Mouse (Mus musculus): ENCODE data around the gene Eps8l1. TPM values are rescaled to one million over a fixed set of nuclear protein-coding genes. Genes with fewer than 3 reads are reported as not detected.

The Eps8l1 gene
- total and polyA plus RNA-seq, 3 experiments, result 0.01 to 0.19 TPM; not detected in 1

DNA sequence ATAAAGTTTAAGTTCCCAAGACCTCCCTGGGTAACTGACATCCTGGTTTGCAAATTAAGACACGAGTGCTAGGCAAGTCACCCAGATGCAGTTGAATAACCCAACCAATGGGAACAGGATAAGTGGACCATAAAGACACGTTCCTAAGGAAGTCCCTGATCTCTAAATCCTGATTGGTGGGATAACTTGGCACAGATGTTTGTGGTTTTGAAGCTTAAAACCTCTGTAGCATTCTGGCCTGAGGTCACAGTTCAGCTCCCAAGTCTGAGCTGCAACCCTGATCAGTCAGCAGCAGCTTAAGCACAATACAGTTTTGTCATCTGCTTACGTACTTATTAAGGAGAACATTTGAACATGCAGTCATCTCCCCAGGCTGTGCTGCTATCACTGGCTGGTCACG is 40.2 kb upstream of the Eps8l1 start:
- Histone ChIP-seq H3K4me3 (ENCODE audit: control insufficient read depth in 1 of 2, insufficient read depth in 1 of 2, low read depth in 2 of 2, low read length in 2 of 2) (no peak overlapping the region), H3K9me3 (replicated peaks; ENCODE audit: insufficient read depth, low read length) (no peaks in the 10 kb centered on the region), H3K27ac (ENCODE audit: control insufficient read depth, low read depth, low read length) (no peak overlapping the region), H3K27me3 (ENCODE audit: control insufficient read depth in 1 of 2, insufficient read depth in 2 of 2, low read length in 2 of 2) (no peaks in the 10 kb centered on the region), H3K36me3 (ENCODE audit: control insufficient read depth in 1 of 2, insufficient read depth in 2 of 2, low read length in 2 of 2) (peaks cover 0 to 18% of the 10 kb centered on the region in 2 experiments; a peak in 2 of 4 replicates), H3K4me1 (ENCODE audit: control insufficient read depth in 1 of 2, insufficient read depth in 2 of 2, low read length in 2 of 2) (peaks cover 4 to 22% of the 10 kb centered on the region in 2 experiments; a peak in 3 of 4 replicates), H3K79me2 (ENCODE audit: control insufficient read depth, insufficient read depth, low read length, poor library complexity) (no peaks in the 10 kb centered on the region), H3K9ac (ENCODE audit: control insufficient read depth, low read depth, low read length, poor library complexity, severe bottlenecking) (no peak overlapping the region)
- peak; percentile 29 for DNase-seq (ENCODE audit: low read depth, low spot score)
- TF ChIP-seq ZC3H11A (IDR thresholded peaks at IDR 0.05; ENCODE audit: low read depth, low read length), result no peak
- no peak for TF ChIP-seq CHD1 (IDR thresholded peaks at IDR 0.05; ENCODE audit: low read depth, low read length)
- TF ChIP-seq NELFE (IDR thresholded peaks at IDR 0.05; ENCODE audit: low read depth, low read length), result no peak
- TF ChIP-seq CTCF (IDR thresholded peaks at IDR 0.05 in 2 of 3, conservative IDR thresholded peaks at IDR 0.05 in 1 of 3; ENCODE audit: control insufficient read depth in 1 of 3, insufficient read depth in 1 of 3, low read depth in 2 of 3, low read length in 3 of 3, poor library complexity in 1 of 3, severe bottlenecking in 1 of 3), result no peak
- TF ChIP-seq RCOR1 (IDR thresholded peaks at IDR 0.05; ENCODE audit: low read depth, low read length), result no peak
- no peak for TF ChIP-seq MAFK (IDR thresholded peaks at IDR 0.05; ENCODE audit: borderline replicate concordance, low read depth, low read length)

DNA sequence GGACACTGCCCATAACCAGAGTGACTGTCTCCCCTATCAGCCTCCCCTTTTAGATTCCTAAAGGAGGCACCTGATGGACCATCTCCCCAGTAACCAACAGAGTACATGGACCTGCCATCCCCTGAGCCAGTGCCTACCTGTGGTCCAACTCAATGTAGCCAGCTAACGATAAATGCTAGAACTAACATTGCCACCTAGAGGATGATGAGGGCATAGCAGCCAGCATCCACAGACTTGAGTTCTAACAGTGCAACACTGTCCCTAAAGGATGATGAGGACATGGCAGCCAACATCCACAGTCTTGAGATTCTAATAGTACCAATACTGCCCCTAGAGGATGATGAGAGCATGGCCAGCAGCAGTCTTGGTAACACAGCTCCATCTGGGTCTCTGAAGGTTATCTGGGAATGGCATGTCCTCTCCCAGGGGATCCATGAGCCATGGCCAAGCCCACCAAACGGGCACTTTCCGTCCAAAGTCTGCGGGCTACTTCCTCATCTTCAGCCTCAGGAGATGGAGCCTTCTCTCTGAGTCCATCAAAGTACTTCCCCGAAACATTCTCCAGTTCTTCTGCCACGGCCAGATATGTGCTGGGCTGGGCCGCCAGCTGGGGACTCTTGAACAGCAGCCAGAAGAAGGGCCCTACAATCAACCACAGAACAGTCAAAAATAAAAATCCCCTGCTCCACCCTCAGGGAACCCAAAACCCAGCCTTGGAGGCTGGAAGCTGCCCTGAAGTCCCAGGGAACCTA is 33.1 kb upstream of the Eps8l1 start:
- Histone ChIP-seq H3K4me1 (ENCODE audit: control insufficient read depth in 1 of 2, insufficient read depth in 2 of 2, low read length in 2 of 2) (peaks cover 4 to 38% of the 10 kb centered on the region in 2 experiments; a peak in 3 of 4 replicates), H3K27me3 (ENCODE audit: control insufficient read depth in 1 of 2, insufficient read depth in 2 of 2, low read length in 2 of 2) (no peaks in the 10 kb centered on the region), H3K9ac (ENCODE audit: control insufficient read depth, low read depth, low read length, poor library complexity, severe bottlenecking) (no peak overlapping the region), H3K9me3 (replicated peaks; ENCODE audit: insufficient read depth, low read length) (no peaks in the 10 kb centered on the region), H3K79me2 (ENCODE audit: control insufficient read depth, insufficient read depth, low read length, poor library complexity) (no peaks in the 10 kb centered on the region), H3K27ac (ENCODE audit: control insufficient read depth, low read depth, low read length) (peak overlapping the region; percentile 36; the same call in 1 of the 2 replicates), H3K36me3 (ENCODE audit: control insufficient read depth in 1 of 2, insufficient read depth in 2 of 2, low read length in 2 of 2) (peaks cover 0 to 29% of the 10 kb centered on the region in 2 experiments; a peak in 3 of 4 replicates), H3K4me3 (ENCODE audit: control insufficient read depth in 1 of 2, insufficient read depth in 1 of 2, low read depth in 2 of 2, low read length in 2 of 2) (no peak overlapping the region)
- TF ChIP-seq SMC3 (IDR thresholded peaks at IDR 0.05; ENCODE audit: low read depth, low read length) (peak; percentile 69), MYC (IDR thresholded peaks at IDR 0.05; ENCODE audit: low read depth, low read length) (no peak), TAL1 (IDR thresholded peaks at IDR 0.05; ENCODE audit: low read length) (peak; percentile 87), TBP (IDR thresholded peaks at IDR 0.05; ENCODE audit: low read depth, low read length) (peak; percentile 60; the same call in 1 of the 2 replicates), MXI1 (IDR thresholded peaks at IDR 0.05; ENCODE audit: low read depth, low read length) (no peak), CHD1 (IDR thresholded peaks at IDR 0.05; ENCODE audit: low read depth, low read length) (no peak), SIN3A (IDR thresholded peaks at IDR 0.05; ENCODE audit: low read length) (peak; percentile 70; the same call in 1 of the 2 replicates), EP300 (IDR thresholded peaks at IDR 0.05; ENCODE audit: low read depth in 1 of 2, low read length in 2 of 2) (peak; percentile 79 to 87), ZNF384 (IDR thresholded peaks at IDR 0.05; ENCODE audit: low read depth, low read length) (no peak), ETS1 (IDR thresholded peaks at IDR 0.05; ENCODE audit: low read depth, low read length) (peak; percentile 94), GATA1 (IDR thresholded peaks at IDR 0.05; ENCODE audit: low read depth, low read length) (peak; percentile 64), GABPA (IDR thresholded peaks at IDR 0.05; ENCODE audit: low read depth, low read length) (no peak), MAFK (IDR thresholded peaks at IDR 0.05; ENCODE audit: borderline replicate concordance, low read depth, low read length) (no peak), RCOR1 (IDR thresholded peaks at IDR 0.05; ENCODE audit: low read depth, low read length) (peak; percentile 59), MYB (IDR thresholded peaks at IDR 0.05; ENCODE audit: low read depth, low read length) (no peak), MEF2A (IDR thresholded peaks at IDR 0.05; ENCODE audit: extremely low read depth, insufficient replicate concordance, low read depth, low read length, poor library complexity, severe bottlenecking) (0 out of 2 replicates have a peak, but pooled peaks have one; percentile 54), NRF1 (IDR thresholded peaks at IDR 0.05; ENCODE audit: insufficient read depth, low read depth, low read length, poor library complexity, severe bottlenecking) (no peak), RAD21 (IDR thresholded peaks at IDR 0.05; ENCODE audit: low read depth, low read length) (peak; percentile 84), CTCF (IDR thresholded peaks at IDR 0.05 in 2 of 3, conservative IDR thresholded peaks at IDR 0.05 in 1 of 3; ENCODE audit: control insufficient read depth in 1 of 3, insufficient read depth in 1 of 3, low read depth in 2 of 3, low read length in 3 of 3, poor library complexity in 1 of 3, severe bottlenecking in 1 of 3) (peak; percentile 54 to 100 (median 99)), TCF12 (IDR thresholded peaks at IDR 0.05; ENCODE audit: low read depth, low read length) (peak; percentile 86), BHLHE40 (IDR thresholded peaks at IDR 0.05; ENCODE audit: borderline replicate concordance, low read depth, low read length) (no peak), ELF1 (IDR thresholded peaks at IDR 0.05; ENCODE audit: low read depth, low read length) (0 out of 2 replicates have a peak, but pooled peaks have one; percentile 26), ZC3H11A (IDR thresholded peaks at IDR 0.05; ENCODE audit: low read depth, low read length) (peak; percentile 49), UBTF (IDR thresholded peaks at IDR 0.05; ENCODE audit: borderline replicate concordance, insufficient read depth, low read depth, low read length) (no peak)
- DNase-seq (ENCODE audit: low read depth, low spot score), result peak; percentile 93

All from MEL (cell line).